In genomic region chr1:88300301-88301050, GRCm38 (mm10) we compare ENCODE assay signal across 8 mouse cellular contexts. TPM values are rescaled to one million over a fixed set of nuclear protein-coding genes. Genes with fewer than 3 reads are reported as not detected.
A peak's percentile ranks its signal among the peaks of the same experiment; 100 is the strongest.
DNase-seq lines count a peak whose midpoint lies in the region; ATAC-seq and TF ChIP-seq lines count a peak whose summit lies in the region.

No protein-coding gene starts in this region.

- H3K4me1 ChIP-seq in kidney, postnatal 0 days (replicated peaks; ENCODE audit: insufficient read depth, low read length) = no peaks in the 10 kb centered on the region
- no peaks in the 10 kb centered on the region for H3K4me1 ChIP-seq in embryonic facial prominence, embryonic 11.5 days (ENCODE audit: control insufficient read depth, insufficient read depth, low read length)
- H3K4me1 ChIP-seq in limb, embryonic 11.5 days (ENCODE audit: control insufficient read depth, insufficient read depth, low read length) = no peaks in the 10 kb centered on the region
- no peaks in the 10 kb centered on the region for H3K4me1 ChIP-seq in neural tube, embryonic 14.5 days (ENCODE audit: control insufficient read depth, insufficient read depth, low read length)

- no peaks in the 10 kb centered on the region for H3K36me3 ChIP-seq in kidney, postnatal 0 days (ENCODE audit: insufficient read depth, low read length)
- no peaks in the 10 kb centered on the region for H3K36me3 ChIP-seq in embryonic facial prominence, embryonic 11.5 days (replicated peaks; ENCODE audit: control insufficient read depth, insufficient read depth, low read depth, low read length)
- H3K36me3 ChIP-seq in limb, embryonic 11.5 days (ENCODE audit: control insufficient read depth, insufficient read depth, low read length) = no peaks in the 10 kb centered on the region
- no peaks in the 10 kb centered on the region for H3K36me3 ChIP-seq in neural tube, embryonic 14.5 days (ENCODE audit: control insufficient read depth, insufficient read depth, low read length)

- intact Hi-C loops in left cerebral cortex, postnatal 4 days (cut with DNase I) = no loop called here

- H3K4me2 ChIP-seq in kidney, postnatal 0 days (ENCODE audit: low read length) = no peak overlapping the region
- no peak overlapping the region for H3K4me2 ChIP-seq in embryonic facial prominence, embryonic 11.5 days (ENCODE audit: low read depth, low read length)
- H3K4me2 ChIP-seq in limb, embryonic 11.5 days (ENCODE audit: low read depth, severe bottlenecking) = no peak overlapping the region
- no peak overlapping the region for H3K4me2 ChIP-seq in neural tube, embryonic 14.5 days (ENCODE audit: low read depth, low read length)

- H3K27ac ChIP-seq in kidney, postnatal 0 days = no peak overlapping the region
- no peak overlapping the region for H3K27ac ChIP-seq in embryonic facial prominence, embryonic 11.5 days (replicated peaks; ENCODE audit: low read depth, low read length)
- H3K27ac ChIP-seq in limb, embryonic 11.5 days (replicated peaks; ENCODE audit: low read depth, low read length) = no peak overlapping the region
- H3K27ac ChIP-seq in neural tube, embryonic 14.5 days (ENCODE audit: low read depth, low read length) = no peak overlapping the region

- no peak for TF ChIP-seq CTCF in kidney, postnatal 0 days (IDR thresholded peaks at IDR 0.05; ENCODE audit: low read depth)

- no peaks in the 10 kb centered on the region for H3K27me3 ChIP-seq in kidney, postnatal 0 days (ENCODE audit: insufficient read depth, low read length)
- H3K27me3 ChIP-seq in embryonic facial prominence, embryonic 11.5 days (ENCODE audit: control insufficient read depth, insufficient read depth, low read length) = no peaks in the 10 kb centered on the region
- no peaks in the 10 kb centered on the region for H3K27me3 ChIP-seq in limb, embryonic 11.5 days (ENCODE audit: control insufficient read depth, insufficient read depth, low read length)
- no peaks in the 10 kb centered on the region for H3K27me3 ChIP-seq in neural tube, embryonic 14.5 days (ENCODE audit: control insufficient read depth, insufficient read depth, low read length)

- H3K9me3 ChIP-seq in kidney, postnatal 0 days (replicated peaks; ENCODE audit: low read length) = peaks cover 49% of the 10 kb centered on the region
- H3K9me3 ChIP-seq in embryonic facial prominence, embryonic 11.5 days (replicated peaks; ENCODE audit: control insufficient read depth, low read length) = peaks cover 69% of the 10 kb centered on the region
- peaks cover 80% of the 10 kb centered on the region for H3K9me3 ChIP-seq in limb, embryonic 11.5 days (ENCODE audit: control insufficient read depth, low read length)
- peaks cover 79% of the 10 kb centered on the region for H3K9me3 ChIP-seq in neural tube, embryonic 14.5 days (ENCODE audit: control insufficient read depth, low read length)

- DNase-seq in kidney, postnatal 0 days (ENCODE audit: low spot score) = peak; percentile 3
- DNase-seq in kidney, adult 8-10 months = no peak
- DNase-seq in embryonic facial prominence, embryonic 11.5 days (ENCODE audit: low spot score) = no peak
- peak; percentile 29 for DNase-seq in limb, embryonic 11.5 days (ENCODE audit: low spot score)
- DNase-seq in left cerebral cortex, postnatal 4 days = no peak
- no peak for DNase-seq in frontal cortex, postnatal 25 days (ENCODE audit: low spot score in 2 of 2)
- DNase-seq in spleen, postnatal 10 days (ENCODE audit: low spot score in 2 of 2) = no peak

- no peak overlapping the region for H3K9ac ChIP-seq in kidney, postnatal 0 days (ENCODE audit: low read depth, low read length)
- H3K9ac ChIP-seq in embryonic facial prominence, embryonic 11.5 days (replicated peaks; ENCODE audit: low read length) = no peak overlapping the region
- H3K9ac ChIP-seq in limb, embryonic 11.5 days (ENCODE audit: low read length) = no peak overlapping the region
- H3K9ac ChIP-seq in neural tube, embryonic 14.5 days (replicated peaks; ENCODE audit: low read depth, low read length) = no peak overlapping the region

- ATAC-seq in kidney, postnatal 0 days (replicated peaks; ENCODE audit: low FRiP score, low read depth) = no peak; the same call in 1 of the 2 replicates
- ATAC-seq in embryonic facial prominence, embryonic 11.5 days (replicated peaks; ENCODE audit: insufficient number of reproducible peaks, low FRiP score, low TSS enrichment, low read depth) = 0 out of 2 replicates have a peak, but pooled peaks have one; percentile 10
- peak; percentile 31 for ATAC-seq in limb, embryonic 11.5 days (ENCODE audit: insufficient number of reproducible peaks, low FRiP score, low TSS enrichment, low read depth)
- 0 out of 2 replicates have a peak, but pooled peaks have one; percentile 9 for ATAC-seq in neural tube, embryonic 14.5 days (ENCODE audit: low read depth)

- WGBS in kidney, postnatal 0 days = 40% methylated on average over 5 of the region's 5 CpGs
- 40% methylated on average over 5 of the region's 5 CpGs for WGBS in embryonic facial prominence, embryonic 11.5 days
- WGBS in limb, embryonic 11.5 days = 43% methylated on average over 5 of the region's 5 CpGs
- WGBS in neural tube, embryonic 14.5 days = 44% methylated on average over 5 of the region's 5 CpGs

- H3K4me3 ChIP-seq in kidney, postnatal 0 days (replicated peaks; ENCODE audit: low read depth, low read length) = no peak overlapping the region
- H3K4me3 ChIP-seq in embryonic facial prominence, embryonic 11.5 days (ENCODE audit: low read depth, low read length) = no peak overlapping the region
- no peak overlapping the region for H3K4me3 ChIP-seq in limb, embryonic 11.5 days (ENCODE audit: low read depth, low read length)
- no peak overlapping the region for H3K4me3 ChIP-seq in neural tube, embryonic 14.5 days (ENCODE audit: low read depth, low read length)

RNA-seq across cellular contexts. Expression of gene Trpm8, which starts 23.0 kb away (rescaled TPM):
- not detected in 2 replicates for polyA plus RNA-seq in kidney, postnatal 0 days (2015; fragmentation: Nextera tagmentation; extraction: Ambion mirVana)
- polyA plus RNA-seq in embryonic facial prominence, embryonic 11.5 days (2014; fragmentation: Nextera tagmentation; extraction: Ambion mirVana) = not detected in 2 replicates
- polyA plus RNA-seq in limb, embryonic 11.5 days (2014; fragmentation: Nextera tagmentation; extraction: Ambion mirVana) = not detected in 2 replicates
- 0.07 TPM in 1 of 2 replicates, not detected in the other for polyA plus RNA-seq in neural tube, embryonic 14.5 days (2014; fragmentation: Nextera tagmentation; extraction: Ambion mirVana)
- 1 to 10 TPM in 1 of 2 experiments, under 1 TPM in 1; 0.82 to 1.2 TPM for total RNA-seq in left cerebral cortex, postnatal 4 days (2021)

RNA-seq across cellular contexts. Expression of gene Hjurp, which starts 23.0 kb away (rescaled TPM):
- polyA plus RNA-seq in kidney, postnatal 0 days (2015; fragmentation: Nextera tagmentation; extraction: Ambion mirVana) = 56.3 and 62.7 TPM in 2 replicates
- 139 and 152 TPM in 2 replicates for polyA plus RNA-seq in embryonic facial prominence, embryonic 11.5 days (2014; fragmentation: Nextera tagmentation; extraction: Ambion mirVana)
- polyA plus RNA-seq in limb, embryonic 11.5 days (2014; fragmentation: Nextera tagmentation; extraction: Ambion mirVana) = 174 and 204 TPM in 2 replicates
- polyA plus RNA-seq in neural tube, embryonic 14.5 days (2014; fragmentation: Nextera tagmentation; extraction: Ambion mirVana) = 55.8 and 71.7 TPM in 2 replicates
- 10 to 100 TPM; 75.3 to 78.8 TPM for total RNA-seq in left cerebral cortex, postnatal 4 days (2021)

Comparison
In these comparisons a context has a peak if more than half of its experiments do, and no peak if none do; other contexts are left out.
1. DNase-seq: peak in kidney, postnatal 0 days (single experiment) and limb, embryonic 11.5 days (single experiment); none in kidney, adult 8-10 months (0 of 2), embryonic facial prominence, embryonic 11.5 days (single experiment), left cerebral cortex, postnatal 4 days (single experiment), frontal cortex, postnatal 25 days (0 of 2) and spleen, postnatal 10 days (0 of 2).